Mouse (Mus musculus): ENCODE measurements around the gene Asb7. TPM values are rescaled to one million over a fixed set of nuclear protein-coding genes. Genes with fewer than 3 reads are reported as not detected.

The Asb7 gene
- total RNA-seq (2014; fragmentation: Nextera tagmentation) = 8.6 and 12.6 TPM in 2 replicates
- total RNA-seq (2017) = 8.4 and 9.2 TPM in 2 replicates

DNA sequence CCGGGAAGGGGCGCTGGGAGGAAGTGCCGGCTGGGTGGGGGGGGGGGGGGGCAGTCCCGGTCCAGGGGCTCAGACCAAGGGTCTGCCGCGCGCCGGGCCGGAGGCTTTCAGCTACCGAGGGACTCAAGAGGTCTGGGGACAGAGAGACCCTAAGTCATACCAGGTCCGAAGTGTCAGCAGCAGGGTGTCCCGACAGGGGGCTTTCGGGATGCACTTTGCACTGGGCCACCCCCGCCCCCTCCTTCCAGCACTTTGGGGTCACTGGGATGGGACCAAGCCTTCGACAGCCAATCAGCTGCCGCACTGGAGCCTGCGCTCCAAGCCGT, at the start of gene Asb7:
Gene Asb7, minus strand, starts transcription at position 303 of the 326 bp plus-strand sequence.
- no peak; the same call in 1 of the 2 replicates for ATAC-seq (replicated peaks; ENCODE audit: low FRiP score, low TSS enrichment, poor library complexity, severe bottlenecking)

DNA sequence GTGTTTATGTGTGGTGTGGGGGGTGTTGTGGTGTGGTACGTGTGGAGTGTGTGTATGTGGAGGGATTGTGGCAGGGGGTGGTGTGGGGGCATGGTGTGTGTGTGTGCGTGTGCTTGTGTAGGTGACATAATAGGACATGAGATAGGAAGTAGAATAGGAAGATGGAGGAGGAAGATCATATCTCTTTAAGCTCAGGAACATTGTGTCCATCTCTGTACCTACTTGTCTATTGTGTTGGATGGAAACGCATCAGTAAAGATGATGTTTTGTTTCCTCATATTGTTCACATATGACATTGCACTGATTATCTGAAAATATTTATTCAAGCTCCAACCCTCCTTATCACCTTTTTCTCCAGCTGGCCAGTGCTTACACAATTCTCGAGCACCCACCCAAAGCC, 48.0 kb upstream of the Asb7 start:
- ATAC-seq (replicated peaks; ENCODE audit: low FRiP score, low TSS enrichment, poor library complexity, severe bottlenecking) = no peak

DNA sequence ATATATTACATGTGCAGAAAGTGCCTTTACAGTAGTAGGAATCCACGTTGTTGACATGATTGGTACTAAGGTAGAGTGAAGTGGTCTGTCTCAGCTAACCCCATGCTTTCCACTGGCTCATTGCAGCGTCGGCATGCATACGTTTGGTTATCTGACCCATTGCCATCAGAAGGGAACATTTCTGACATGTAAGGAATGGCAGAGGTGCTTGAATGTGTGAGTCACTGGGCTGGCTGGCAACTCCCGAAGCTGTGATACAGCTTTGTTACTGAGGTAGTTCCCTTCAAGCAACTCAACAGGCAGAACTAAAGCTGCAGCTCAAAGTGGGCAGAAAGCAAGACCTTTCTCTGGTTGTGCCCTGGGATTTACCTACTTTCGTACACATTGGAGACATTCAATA, 45.6 kb upstream of the Asb7 start:
- no peak for ATAC-seq (replicated peaks; ENCODE audit: low FRiP score, low TSS enrichment, poor library complexity, severe bottlenecking)

DNA sequence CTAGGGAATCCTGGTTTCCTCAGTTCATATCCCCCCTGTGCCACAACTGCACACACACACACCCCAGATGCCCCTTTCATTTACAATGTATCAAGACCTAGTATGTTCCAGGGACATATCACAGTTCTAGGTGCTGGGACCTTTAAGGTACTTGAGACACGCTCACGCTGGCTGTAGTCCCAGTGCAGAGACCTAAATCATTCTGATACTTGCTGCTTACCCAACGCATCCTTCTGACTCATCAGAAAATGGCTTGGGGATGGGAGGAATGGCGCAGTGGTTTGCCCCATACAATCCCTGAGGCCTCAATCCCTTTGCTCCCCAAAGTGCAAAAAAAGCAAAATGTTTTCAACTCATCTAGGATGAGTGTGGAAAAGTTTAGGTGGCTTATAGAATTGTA, 45.1 kb upstream of the Asb7 start:
- no peak for ATAC-seq (replicated peaks; ENCODE audit: low FRiP score, low TSS enrichment, poor library complexity, severe bottlenecking)

DNA sequence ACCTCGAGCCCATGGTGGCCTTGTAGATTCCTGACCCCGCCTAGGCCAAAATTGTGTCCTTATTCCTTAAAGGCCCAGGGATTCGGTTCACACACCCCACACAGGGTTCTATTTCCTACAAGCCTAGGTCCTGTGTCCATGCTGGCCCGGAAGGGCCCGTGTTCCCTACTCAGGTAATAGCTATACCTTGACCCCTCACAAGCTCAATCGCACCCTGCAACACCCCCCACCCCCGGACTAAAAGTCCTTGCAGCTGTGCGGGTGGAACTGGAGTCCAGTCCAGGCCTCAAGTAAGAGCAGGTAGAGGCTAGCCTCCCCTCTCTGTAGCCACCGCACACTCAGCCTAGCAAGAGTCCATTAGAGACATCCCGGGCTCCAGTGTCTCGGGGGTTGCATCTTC, 44.5 kb upstream of the Asb7 start:
- ATAC-seq (replicated peaks; ENCODE audit: low FRiP score, low TSS enrichment, poor library complexity, severe bottlenecking) = no peak

DNA sequence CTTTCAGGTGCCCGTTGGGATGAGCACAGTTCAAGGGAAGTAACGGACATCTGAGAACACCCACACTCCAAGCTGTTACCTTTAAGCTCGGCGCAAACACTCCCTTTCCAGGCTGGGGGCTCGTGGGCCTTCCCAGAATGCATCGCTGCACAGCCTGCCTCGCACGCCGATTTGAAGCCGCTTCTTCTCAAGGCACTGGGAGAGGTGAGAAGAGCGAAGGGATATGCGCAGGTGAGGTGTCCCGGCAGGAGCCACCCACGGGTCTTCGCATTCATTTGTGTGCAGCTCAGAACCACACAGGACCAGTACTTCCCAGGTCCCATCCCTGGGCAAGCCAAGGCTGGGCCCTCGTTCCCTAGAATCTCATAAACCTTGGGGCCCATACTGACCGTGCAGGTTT, 44.0 kb upstream of the Asb7 start:
- no peak for ATAC-seq (replicated peaks; ENCODE audit: low FRiP score, low TSS enrichment, poor library complexity, severe bottlenecking)

DNA sequence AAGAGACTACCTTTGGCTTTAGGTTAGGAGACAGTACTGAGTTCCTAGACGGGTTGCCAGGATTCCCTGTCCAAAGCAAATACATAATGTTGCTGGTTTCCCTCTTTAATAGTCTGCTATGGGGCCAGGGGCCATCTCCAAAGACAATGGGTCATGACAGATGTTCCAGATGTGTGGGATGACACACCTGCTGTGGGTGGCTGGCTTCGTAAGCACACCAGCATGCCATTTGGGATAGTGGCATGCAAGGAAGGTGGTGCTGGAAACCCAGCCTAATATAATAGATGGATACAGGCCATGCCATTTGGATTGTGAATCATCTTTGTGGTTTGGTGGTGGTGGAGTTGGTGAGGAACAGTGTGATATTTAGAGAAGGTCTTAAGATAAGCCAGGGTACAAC, 39.8 kb upstream of the Asb7 start:
- no peak for ATAC-seq (replicated peaks; ENCODE audit: low FRiP score, low TSS enrichment, poor library complexity, severe bottlenecking)

DNA sequence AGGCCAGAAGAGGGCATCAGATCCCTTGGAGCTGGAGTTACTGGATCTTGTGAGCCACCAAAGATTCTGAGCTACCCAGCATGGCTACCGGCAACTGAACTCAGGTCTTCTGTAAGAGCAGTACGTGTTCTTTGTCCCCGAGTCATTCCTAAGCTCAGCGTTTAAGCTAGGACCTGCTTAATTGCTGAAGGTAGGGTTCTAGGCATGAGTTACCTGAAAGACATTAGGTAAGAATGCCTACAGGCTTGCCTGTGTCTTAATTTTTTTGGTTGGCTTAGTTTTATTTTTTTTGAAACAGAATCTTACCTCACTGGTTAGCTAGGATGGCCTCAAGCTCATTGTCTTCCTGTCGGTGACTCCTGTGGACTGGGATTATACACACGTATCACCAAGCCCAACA, 38.7 kb upstream of the Asb7 start:
- ATAC-seq (replicated peaks; ENCODE audit: low FRiP score, low TSS enrichment, poor library complexity, severe bottlenecking) = no peak

DNA sequence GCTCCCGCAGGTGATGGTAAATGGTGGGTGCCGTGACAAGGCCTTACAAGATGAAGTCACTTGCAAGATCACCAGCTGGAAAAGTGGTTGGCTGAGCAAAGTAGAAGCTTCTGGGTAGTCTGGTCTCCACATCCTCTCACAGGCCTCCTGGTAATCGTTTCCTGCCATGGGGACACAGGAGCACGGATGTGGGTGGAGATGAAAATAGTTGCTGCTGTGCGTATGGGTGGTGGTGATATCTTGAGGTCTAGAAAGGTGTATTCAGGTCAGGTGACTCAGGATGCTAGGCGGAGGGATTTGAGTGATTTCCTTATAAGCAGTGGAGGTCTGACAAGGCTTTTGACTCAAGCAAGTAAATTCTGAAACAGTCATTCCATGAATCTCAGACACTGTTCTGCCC, 35.6 kb upstream of the Asb7 start:
- no peak for ATAC-seq (replicated peaks; ENCODE audit: low FRiP score, low TSS enrichment, poor library complexity, severe bottlenecking)

DNA sequence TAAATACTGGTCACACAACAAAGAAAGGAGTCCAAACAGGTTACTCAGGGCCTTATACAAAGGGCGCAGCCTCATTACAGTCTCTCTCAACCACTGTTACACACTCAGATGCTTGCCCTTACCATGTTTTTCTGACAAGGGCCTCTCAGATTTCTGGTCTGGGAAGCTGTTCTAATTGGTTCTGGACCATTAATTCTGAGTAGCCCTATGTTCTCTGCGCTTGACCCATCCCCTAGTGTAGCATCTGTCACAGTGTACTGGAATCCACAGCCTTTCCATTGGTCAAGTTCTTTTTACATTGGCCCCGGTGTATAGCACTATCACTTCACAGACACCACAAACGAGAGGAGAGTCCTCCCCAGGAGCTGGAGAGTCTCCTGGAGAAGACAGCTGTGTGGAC, 35.1 kb upstream of the Asb7 start:
- ATAC-seq (replicated peaks; ENCODE audit: low FRiP score, low TSS enrichment, poor library complexity, severe bottlenecking) = no peak

DNA sequence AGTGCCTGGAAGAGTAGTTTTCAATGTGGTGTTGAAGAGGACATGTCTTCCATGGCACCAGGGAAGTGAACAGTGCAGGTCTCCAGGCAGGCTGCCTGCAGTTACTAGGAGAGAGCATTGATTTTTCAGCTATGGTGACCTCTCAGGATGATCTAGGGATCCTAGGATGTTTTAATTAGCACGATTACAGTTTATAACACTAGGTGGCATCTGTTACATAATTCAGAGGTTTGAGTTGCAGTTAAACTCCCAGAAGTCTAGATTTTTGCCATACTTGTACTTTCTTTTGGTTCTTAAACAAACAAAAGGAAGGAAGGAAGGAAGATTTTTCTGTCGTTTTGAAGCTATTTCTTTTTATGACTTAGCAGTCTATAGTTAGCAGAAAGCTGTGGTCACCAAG, 21.8 kb upstream of the Asb7 start:
- no peak for ATAC-seq (replicated peaks; ENCODE audit: low FRiP score, low TSS enrichment, poor library complexity, severe bottlenecking)

DNA sequence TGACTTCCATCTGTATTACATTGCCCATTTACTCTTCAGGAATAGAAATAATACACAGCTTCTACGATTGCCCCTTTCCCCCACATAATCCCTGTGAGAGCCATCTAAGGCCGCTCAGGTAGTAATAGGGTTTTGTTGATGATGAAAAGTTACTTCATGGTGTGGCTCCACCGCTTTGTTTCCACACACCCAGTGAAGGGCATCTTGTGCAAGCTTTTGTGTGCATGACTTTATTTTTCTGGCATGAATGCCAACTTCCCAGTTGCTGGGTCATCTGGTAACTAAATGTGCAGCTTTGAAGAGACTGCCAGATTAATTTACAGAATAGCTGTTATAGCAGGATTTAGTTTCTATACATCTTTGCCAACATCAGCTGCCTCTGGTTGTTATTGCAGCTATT, 15.2 kb upstream of the Asb7 start:
- ATAC-seq (replicated peaks; ENCODE audit: low FRiP score, low TSS enrichment, poor library complexity, severe bottlenecking) = no peak

DNA sequence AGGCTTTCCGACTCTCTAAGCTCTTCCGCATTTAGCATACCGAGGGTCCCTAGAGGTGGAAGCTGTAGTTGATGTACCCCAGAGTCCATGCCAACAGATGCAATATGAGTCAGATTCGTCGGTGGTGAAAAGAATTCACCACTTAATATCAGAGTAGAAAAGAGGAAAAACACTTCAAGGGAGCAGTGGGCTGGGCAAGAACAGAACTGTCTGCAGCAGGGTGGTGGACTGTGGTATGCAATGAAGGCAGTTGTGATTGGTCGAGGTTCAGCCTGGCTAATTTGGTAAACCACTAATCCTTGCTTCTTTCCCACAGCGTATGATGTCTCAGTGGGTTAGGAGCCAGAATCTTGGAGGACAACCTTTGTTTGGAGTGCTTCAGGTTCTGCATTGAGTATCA, 13.3 kb upstream of the Asb7 start:
- no peak for ATAC-seq (replicated peaks; ENCODE audit: low FRiP score, low TSS enrichment, poor library complexity, severe bottlenecking)

DNA sequence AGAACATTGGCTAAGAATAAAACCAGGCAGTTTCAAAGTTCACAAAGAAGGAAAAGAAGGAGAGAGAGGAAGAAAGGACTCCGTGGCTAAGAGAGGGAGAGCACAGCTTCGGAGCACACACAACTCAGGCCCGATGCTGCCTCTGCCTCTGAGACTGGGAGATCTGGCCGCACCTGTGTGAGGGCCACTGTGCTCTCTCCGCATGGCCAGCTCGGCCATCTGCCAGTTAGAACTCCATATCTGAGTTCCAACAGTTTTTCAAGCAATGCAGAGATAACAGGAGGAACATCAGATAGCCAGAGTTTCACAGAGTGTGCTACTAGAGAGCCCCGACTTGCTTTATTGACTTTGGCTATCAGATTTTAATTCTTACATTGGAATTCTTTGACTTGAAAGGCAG, 5.1 kb upstream of the Asb7 start:
- no peak for ATAC-seq (replicated peaks; ENCODE audit: low FRiP score, low TSS enrichment, poor library complexity, severe bottlenecking)

DNA sequence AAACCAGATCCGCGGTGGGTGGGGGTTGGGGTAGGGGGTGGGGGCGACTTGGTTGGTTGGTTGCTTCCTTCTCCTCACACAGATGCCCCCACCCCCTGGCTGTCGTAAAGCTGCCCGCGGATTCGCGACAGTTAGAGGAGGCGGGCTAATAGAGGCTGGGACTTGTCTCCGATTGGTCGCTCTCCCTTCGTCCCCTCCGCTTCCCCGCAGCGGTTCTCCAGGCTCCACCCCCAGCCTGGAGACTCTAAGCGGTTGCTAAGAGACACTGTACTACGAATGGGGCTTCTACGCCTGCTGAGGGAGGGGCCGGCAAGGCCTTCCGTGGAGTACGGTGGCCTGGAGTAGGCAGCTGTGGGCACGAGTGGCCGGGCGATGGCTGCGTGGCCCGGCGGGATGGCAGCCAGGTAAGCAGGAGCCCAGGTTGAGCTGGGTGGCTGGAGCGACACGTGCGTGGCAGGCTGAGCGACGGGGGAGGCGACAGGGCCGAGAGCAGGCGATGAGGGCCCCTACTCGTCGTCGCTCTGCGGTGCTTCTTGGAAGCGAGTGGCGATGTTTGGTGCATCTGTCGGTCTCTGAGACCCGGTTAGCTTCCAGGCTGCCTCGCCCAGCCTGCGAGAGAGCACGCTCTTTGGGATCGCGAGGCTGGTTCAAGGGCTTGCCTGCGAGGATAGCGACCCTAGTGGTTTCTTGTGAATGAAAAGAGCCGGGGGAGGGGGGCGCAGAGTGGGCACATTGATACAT, 394 bp upstream of the Asb7 start, which contains the start of gene Lins1:
Gene Lins1, plus strand, starts transcription at position 270 of the 741 bp plus-strand sequence.
- peak; percentile 99 for ATAC-seq (replicated peaks; ENCODE audit: low FRiP score, low TSS enrichment, poor library complexity, severe bottlenecking)

DNA sequence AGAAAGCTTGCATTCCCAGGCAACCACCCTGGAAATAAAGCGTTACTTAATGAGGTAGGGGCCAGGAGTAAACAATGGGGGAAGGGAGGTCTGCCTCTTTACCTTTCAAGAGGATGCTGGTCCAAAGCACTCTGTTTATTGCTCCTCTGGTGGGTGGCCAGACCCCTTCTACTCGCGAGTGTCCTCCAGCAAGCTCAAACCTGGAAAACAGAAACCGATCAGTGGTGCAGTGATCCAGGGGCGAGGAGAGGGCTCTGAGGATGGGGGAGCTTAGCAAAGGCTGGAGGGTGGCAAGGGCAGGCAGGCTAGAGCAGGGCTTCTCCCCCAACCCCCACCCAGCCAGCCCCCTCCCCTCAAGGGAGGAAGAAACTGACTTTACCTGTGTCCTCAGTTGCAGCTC, 675 bp downstream of the Asb7 start:
- ATAC-seq (replicated peaks; ENCODE audit: low FRiP score, low TSS enrichment, poor library complexity, severe bottlenecking) = no peak

DNA sequence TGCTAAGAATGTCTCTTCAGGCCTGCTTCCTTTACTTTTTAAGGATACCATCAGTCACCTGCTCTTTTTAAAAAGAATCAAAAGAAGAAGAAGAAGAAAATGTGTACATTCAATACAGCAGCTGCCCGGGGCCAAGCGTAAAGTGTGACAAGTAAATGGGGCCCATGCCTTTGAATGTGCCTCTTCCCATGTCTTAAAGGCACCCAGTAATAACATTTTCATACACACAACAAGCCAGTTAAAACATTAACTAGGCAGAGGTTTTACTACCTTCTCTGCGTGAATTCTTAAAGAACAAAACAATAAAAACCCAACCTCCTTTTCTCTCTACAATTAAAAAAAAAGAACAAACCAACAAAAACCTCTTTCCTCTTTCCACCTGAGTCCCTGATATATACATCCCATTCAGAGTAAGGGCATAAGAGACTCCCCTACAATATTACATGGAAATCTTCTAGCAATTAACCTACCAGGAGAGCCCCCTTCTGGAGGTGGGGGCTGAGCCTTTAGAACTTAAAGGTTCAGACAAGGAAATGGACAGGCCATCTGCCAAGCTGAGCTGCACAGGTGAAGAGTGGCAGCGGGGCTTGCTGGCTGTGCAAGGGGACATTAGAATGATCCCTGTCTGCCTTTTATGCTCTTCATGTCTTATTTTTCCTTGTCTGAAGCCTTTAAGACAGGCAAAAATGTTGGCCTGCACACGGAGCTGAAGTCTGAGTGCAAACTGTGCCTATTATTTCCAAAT, 7.1 kb downstream of the Asb7 start:
- no peak for ATAC-seq (replicated peaks; ENCODE audit: low FRiP score, low TSS enrichment, poor library complexity, severe bottlenecking)

DNA sequence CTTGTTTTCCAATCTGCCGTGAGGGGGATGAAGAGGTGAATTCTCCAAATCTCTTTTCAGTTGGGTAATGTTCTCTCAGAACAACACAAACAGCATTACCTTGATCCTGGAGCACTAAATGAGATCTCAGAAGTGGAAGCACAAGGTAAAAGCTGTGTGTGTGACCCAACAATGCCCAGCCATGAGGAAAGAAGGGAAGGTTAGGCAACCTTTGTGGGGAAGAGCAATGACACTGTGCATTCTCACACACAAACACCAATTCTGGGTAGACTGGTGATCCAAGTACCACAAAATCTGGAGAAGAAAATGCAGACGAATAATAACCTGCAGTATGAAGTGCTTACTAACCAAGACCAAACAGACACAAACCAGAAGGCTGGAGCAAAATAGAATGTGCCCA, 13.6 kb downstream of the Asb7 start:
- no peak for ATAC-seq (replicated peaks; ENCODE audit: low FRiP score, low TSS enrichment, poor library complexity, severe bottlenecking)

DNA sequence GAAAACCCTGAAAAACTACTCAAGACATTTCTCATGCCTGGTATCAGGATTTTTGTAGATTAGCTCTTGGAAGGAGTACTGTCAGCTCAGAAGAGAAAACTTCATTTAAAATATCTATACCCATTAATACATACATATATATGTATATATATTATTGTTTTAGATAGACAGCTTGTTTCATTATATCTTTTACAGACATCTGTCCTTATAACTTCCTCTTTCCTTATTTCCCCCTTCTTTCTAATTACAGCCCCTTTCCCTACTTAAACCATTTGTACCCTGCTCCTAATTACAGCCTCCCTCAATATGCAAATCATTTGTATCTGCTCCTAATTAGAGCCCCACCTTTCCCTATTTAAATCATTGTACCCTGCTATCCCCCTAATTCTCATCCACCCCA, 22.3 kb downstream of the Asb7 start:
- no peak for ATAC-seq (replicated peaks; ENCODE audit: low FRiP score, low TSS enrichment, poor library complexity, severe bottlenecking)

DNA sequence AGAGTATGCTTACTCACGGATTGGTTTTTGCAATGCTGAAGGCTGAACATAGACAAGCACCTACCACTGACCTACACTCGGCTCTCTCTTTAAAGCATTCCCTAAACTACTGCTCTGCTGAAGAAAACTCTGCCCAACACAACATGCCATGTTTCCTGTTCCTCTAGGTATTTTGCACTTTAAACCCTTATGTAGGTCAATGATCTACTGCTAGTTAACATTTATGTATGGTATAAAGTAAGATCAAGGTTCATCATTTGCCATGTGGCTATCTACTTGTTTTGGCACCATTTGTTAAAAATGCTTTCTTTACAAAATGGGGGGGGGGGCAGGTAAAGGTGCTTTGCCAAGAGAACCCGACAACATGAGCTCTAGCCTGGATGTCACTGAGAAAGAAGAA, 25.8 kb downstream of the Asb7 start:
- no peak for ATAC-seq (replicated peaks; ENCODE audit: low FRiP score, low TSS enrichment, poor library complexity, severe bottlenecking)

DNA sequence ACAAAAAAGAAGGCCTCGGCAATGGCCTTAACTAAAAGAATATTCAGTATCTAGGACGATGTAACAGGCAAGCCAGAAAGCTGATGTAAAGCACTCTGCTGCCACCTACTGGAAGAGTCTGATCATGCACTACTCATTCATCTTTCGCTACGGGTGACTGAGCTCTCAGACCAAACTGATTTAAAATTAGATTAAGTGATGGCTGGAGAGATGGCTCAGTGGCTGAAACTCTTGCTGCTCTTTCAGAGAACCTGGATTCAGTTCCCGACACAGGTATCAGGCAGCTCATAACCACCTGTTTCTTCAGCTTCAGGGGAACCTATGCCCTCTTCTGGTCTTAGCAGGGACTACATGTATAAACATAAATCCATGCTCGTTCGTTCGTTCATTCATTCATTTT, 27.8 kb downstream of the Asb7 start:
- peak; percentile 87 for ATAC-seq (replicated peaks; ENCODE audit: low FRiP score, low TSS enrichment, poor library complexity, severe bottlenecking)

All from megakaryocyte-erythroid progenitor cell, adult 5-6 weeks (primary cell).